Mouse (Mus musculus): ENCODE data around the gene Bmx. TPM values are rescaled to one million over a fixed set of nuclear protein-coding genes. Genes with fewer than 3 reads are reported as not detected.

The Bmx gene
- total and polyA plus RNA-seq, 2 experiments from 2014 or later = 0.38 to 0.39 TPM

GRCm38 (mm10) chrX:164152703-164153102 lies 105.3 kb downstream of the Bmx start:
- no peak for DNase-seq

GRCm38 (mm10) chrX:164145463-164146250 lies 112.3 kb downstream of the Bmx start:
- ATAC-seq = no peak
- TF ChIP-seq CTCF (IDR thresholded peaks at IDR 0.05; ENCODE audit: low read depth) = no peak
- Histone ChIP-seq H3K4me1 (ENCODE audit: insufficient read depth) (no peaks in the 10 kb centered on the region), H3K27me3 (ENCODE audit: insufficient read depth, low read length) (no peaks in the 10 kb centered on the region; the same call in 1 of the 2 replicates), H3K36me3 (ENCODE audit: insufficient read depth) (no peaks in the 10 kb centered on the region), H3K27ac (ENCODE audit: low read depth, low read length) (no peak overlapping the region), H3K4me3 (ENCODE audit: low read depth, low read length) (no peak overlapping the region), H3K9me3 (ENCODE audit: low read length) (no peaks in the 10 kb centered on the region), H3K9ac (no peak overlapping the region), H3K4me2 (ENCODE audit: low read depth) (no peak overlapping the region)
- WGBS = 74% methylated on average over 6 of the region's 6 CpGs
- DNase-seq = no peak

More at GRCm38 (mm10) chrX:164152703-164153102, 105.3 kb downstream of the Bmx start:
- Histone ChIP-seq H3K36me3 (ENCODE audit: insufficient read depth) (no peaks in the 10 kb centered on the region), H3K9ac (no peak overlapping the region), H3K9me3 (ENCODE audit: low read length) (no peaks in the 10 kb centered on the region), H3K4me3 (ENCODE audit: low read depth, low read length) (no peak overlapping the region), H3K27ac (ENCODE audit: low read depth, low read length) (no peak overlapping the region), H3K4me2 (ENCODE audit: low read depth) (no peak overlapping the region), H3K4me1 (ENCODE audit: insufficient read depth) (no peaks in the 10 kb centered on the region), H3K27me3 (ENCODE audit: insufficient read depth, low read length) (no peaks in the 10 kb centered on the region)
- no peak for TF ChIP-seq CTCF (IDR thresholded peaks at IDR 0.05; ENCODE audit: low read depth)
- 64% methylated on average over 2 of the region's 2 CpGs for WGBS
- ATAC-seq = no peak

Other genes starting within 250 kb of the Bmx start
- gene Car5b, start 230.2 kb downstream of the Bmx start, total RNA-seq (2014; rRNA removed) = 1.7 and 2.3 TPM in 2 replicates
- gene Car5b, start 230.2 kb downstream of the Bmx start, polyA plus RNA-seq (2015; fragmentation: Nextera tagmentation; extraction: Ambion mirVana) = 0.60 and 0.81 TPM in 2 replicates
- gene Siah1b, start 181.7 kb downstream of the Bmx start, total RNA-seq (2014; rRNA removed) = 11.3 and 15.4 TPM in 2 replicates
- gene Siah1b, start 181.7 kb downstream of the Bmx start, polyA plus RNA-seq (2015; fragmentation: Nextera tagmentation; extraction: Ambion mirVana) = 15.8 and 17.7 TPM in 2 replicates
- gene Cltrn, start 169.4 kb downstream of the Bmx start, total RNA-seq (2014; rRNA removed) = not detected in 2 replicates
- 0.16 and 0.29 TPM in 2 replicates for gene Cltrn, start 169.4 kb downstream of the Bmx start, polyA plus RNA-seq (2015; fragmentation: Nextera tagmentation; extraction: Ambion mirVana)
- 0.31 and 0.48 TPM in 2 replicates for gene Ace2, start 118.9 kb downstream of the Bmx start, total RNA-seq (2014; rRNA removed)
- 0.45 and 0.67 TPM in 2 replicates for gene Ace2, start 118.9 kb downstream of the Bmx start, polyA plus RNA-seq (2015; fragmentation: Nextera tagmentation; extraction: Ambion mirVana)
- gene Pir, start 11.2 kb upstream of the Bmx start, total RNA-seq (2014; rRNA removed) = 1.4 and 3.1 TPM in 2 replicates
- gene Pir, start 11.2 kb upstream of the Bmx start, polyA plus RNA-seq (2015; fragmentation: Nextera tagmentation; extraction: Ambion mirVana) = 4.3 and 6.1 TPM in 2 replicates
- 0.29 and 1.0 TPM in 2 replicates for gene Vegfd, start 115.2 kb upstream of the Bmx start, total RNA-seq (2014; rRNA removed)
- 0.54 and 1.0 TPM in 2 replicates for gene Vegfd, start 115.2 kb upstream of the Bmx start, polyA plus RNA-seq (2015; fragmentation: Nextera tagmentation; extraction: Ambion mirVana)
- 4.3 and 4.7 TPM in 2 replicates for gene Piga, start 161.6 kb upstream of the Bmx start, total RNA-seq (2014; rRNA removed)
- gene Piga, start 161.6 kb upstream of the Bmx start, polyA plus RNA-seq (2015; fragmentation: Nextera tagmentation; extraction: Ambion mirVana) = 2.5 and 3.4 TPM in 2 replicates
- gene Asb11, start 178.8 kb upstream of the Bmx start, total RNA-seq (2014; rRNA removed) = 1.6 TPM in 1 of 2 replicates, not detected in the other
- 0.10 and 0.13 TPM in 2 replicates for gene Asb11, start 178.8 kb upstream of the Bmx start, polyA plus RNA-seq (2015; fragmentation: Nextera tagmentation; extraction: Ambion mirVana)
- gene Asb9, start 248.1 kb upstream of the Bmx start, total RNA-seq (2014; rRNA removed) = not detected in 2 replicates
- not detected in 2 replicates for gene Asb9, start 248.1 kb upstream of the Bmx start, polyA plus RNA-seq (2015; fragmentation: Nextera tagmentation; extraction: Ambion mirVana)

All from forebrain, postnatal 0 days (tissue).